Mouse (Mus musculus): ENCODE measurements around the gene Krt33a.

Krt33a gene

DNA sequence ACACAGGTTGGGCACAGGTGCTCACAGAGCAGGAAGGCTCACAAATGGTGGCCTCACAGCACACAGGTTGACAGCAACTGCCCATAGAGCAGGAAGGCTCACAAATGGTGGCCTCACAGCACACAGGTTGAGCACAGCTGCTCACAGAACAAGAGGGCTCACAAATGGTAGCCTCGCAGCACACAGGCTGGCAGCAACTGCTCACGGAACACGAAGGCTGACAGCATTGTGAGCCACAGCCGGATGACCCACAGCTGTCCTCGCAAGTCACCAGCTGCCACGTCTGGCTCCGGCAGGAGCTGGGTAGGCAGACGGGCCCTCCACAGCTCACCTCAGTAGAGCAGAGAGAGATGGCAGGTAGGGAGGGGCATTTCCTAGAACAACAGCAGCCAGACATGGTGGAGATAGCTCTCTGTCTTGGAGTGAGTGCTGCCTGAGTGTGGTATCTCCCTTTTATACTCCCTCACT is 29.8 kb downstream of the Krt33a start, which contains the start of gene Krtap16-1:
Gene Krtap16-1, minus strand, starts transcription at position 418 of the 468 bp plus-strand sequence.
- DNase-seq (ENCODE audit: extremely low read depth, low read depth), result no peak

GRCm38 (mm10) chr11:99985291-99986092 is 30.5 kb downstream of the Krt33a start:
- no peak for DNase-seq (ENCODE audit: extremely low read depth, low read depth)

DNA sequence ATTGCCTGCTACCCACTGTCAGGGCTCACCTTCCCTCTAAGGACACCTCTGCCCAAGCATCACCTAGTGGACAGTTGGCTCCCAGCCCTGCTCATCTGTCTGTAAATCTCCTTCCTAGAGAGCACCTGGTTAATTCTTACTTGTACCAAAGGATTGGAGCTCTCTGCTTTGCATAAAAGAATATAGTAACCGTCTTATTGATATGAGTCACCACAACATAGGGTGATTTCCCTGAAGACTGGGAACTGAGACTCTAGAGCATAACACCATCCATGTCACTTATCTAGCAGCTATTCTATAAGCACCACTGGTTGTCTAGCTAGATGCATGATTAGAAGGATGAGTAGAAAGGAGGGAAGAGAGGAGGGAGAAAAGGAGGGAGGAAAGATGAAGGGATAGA is 32.6 kb downstream of the Krt33a start:
- DNase-seq (ENCODE audit: extremely low read depth, low read depth), result no peak

DNA sequence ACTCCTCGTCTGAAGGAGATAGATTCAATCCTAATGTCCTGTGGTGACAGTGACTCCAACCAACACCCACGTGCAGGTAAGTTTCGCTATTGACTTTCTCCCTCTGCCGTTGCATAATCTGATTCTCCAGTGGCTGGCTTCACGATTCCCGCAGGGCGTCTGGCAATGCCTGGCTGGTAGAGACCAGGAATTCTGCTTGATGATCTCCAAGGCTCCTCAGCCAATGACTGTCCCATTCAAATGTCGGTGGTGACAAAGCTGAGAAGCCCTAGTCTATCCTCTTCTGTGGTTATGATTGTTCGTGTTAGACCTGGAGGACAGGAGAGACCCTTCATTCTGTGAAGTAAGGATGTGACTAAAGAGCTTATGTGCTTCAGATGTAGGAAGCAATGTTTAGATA is 33.3 kb downstream of the Krt33a start:
- no peak for DNase-seq (ENCODE audit: extremely low read depth, low read depth)

GRCm38 (mm10) chr11:99978953-99979352 is 37.1 kb downstream of the Krt33a start, which contains the start of gene Krtap29-1:
Krtap29-1 (minus strand) TSS chr11:99979053.
- DNase-seq (ENCODE audit: extremely low read depth, low read depth), result no peak

GRCm38 (mm10) chr11:99965961-99966360 is 50.1 kb downstream of the Krt33a start:
- no peak for DNase-seq (ENCODE audit: extremely low read depth, low read depth)

GRCm38 (mm10) chr11:99964213-99964612 is 51.8 kb downstream of the Krt33a start:
- no peak for DNase-seq (ENCODE audit: extremely low read depth, low read depth)
